8 mouse cellular contexts compared by ENCODE assay signal in the genomic region with DNA sequence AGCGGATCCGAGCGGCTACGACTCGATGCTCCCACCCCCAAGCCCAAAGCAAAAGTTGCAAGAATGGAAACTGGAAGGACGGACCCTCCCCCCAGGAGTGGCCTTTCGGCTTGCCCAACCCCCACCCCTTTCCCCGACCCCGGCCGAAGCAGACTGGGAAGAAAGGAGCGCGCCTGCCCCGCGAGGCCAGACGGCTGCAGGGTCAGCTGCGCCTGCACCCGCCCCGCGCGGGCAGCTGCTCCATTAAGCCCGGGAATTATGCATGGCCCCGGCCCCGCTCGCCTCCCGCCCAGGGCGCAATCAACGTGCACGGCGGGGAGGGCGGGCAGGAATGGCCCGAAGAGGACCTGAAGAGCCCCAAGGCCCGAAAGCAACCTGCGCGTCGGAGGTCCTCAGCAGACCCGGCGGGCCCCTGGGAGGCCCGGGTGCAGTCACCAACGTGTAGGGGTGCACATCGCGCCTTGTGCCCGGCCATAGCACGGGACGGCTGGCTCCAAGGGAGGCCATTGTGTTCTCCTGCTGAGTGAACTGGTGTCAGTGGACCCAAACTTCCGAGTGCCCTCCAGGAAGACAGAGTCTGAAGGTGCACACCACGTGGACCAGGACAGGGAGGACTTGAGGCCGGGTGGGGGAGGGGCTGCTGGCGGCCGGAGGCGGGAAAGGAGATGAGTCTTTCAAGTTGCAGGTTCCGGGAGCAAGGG. TPM values are rescaled to one million over a fixed set of nuclear protein-coding genes. Genes with fewer than 3 reads are reported as not detected.
DNase-seq lines count a peak whose midpoint lies in the region; ATAC-seq lines count a peak whose summit lies in the region.

No protein-coding gene starts in this region.

- DNase-seq in lung, postnatal 10 days, result no peak
- peak; percentile 87 for DNase-seq in forebrain, embryonic 10.5 days (ENCODE audit: extremely low spot score, low spot score)
- DNase-seq in kidney, adult 18-20 months, result peak; percentile 77
- DNase-seq in midbrain, embryonic 10.5 days (ENCODE audit: low spot score), result peak; percentile 92
- no peak for DNase-seq in B cell, adult 2 months
- no peak for DNase-seq in left cerebral cortex, postnatal 14 days (ENCODE audit: low spot score in 2 of 2)
- DNase-seq in gastrocnemius, adult 18-20 months (ENCODE audit: low spot score), result no peak

- H3K36me3 ChIP-seq in lung, embryonic 15.5 days, result no peaks in the 10 kb centered on the region
- peaks cover 7% of the 10 kb centered on the region; the same call in 1 of the 2 replicates for H3K36me3 ChIP-seq in forebrain, embryonic 10.5 days (replicated peaks)
- H3K36me3 ChIP-seq in midbrain, embryonic 10.5 days, result no peaks in the 10 kb centered on the region; the same call in 1 of the 2 replicates

- H3K27ac ChIP-seq in lung, embryonic 15.5 days, result peak overlapping the region; percentile 75
- peak overlapping the region; percentile 98 for H3K27ac ChIP-seq in forebrain, embryonic 10.5 days
- H3K27ac ChIP-seq in midbrain, embryonic 10.5 days (replicated peaks), result peak overlapping the region; percentile 96

- peak overlapping the region; percentile 46 for H3K4me3 ChIP-seq in lung, embryonic 15.5 days
- H3K4me3 ChIP-seq in forebrain, embryonic 10.5 days, result peak overlapping the region; percentile 53
- H3K4me3 ChIP-seq in midbrain, embryonic 10.5 days, result peak overlapping the region; percentile 51

- ATAC-seq in lung, embryonic 15.5 days (ENCODE audit: borderline replicate concordance, extremely low read depth, low FRiP score, low TSS enrichment), result peak; percentile 59; the same call in 1 of the 2 replicates

- H3K9me3 ChIP-seq in lung, embryonic 15.5 days, result no peaks in the 10 kb centered on the region
- no peaks in the 10 kb centered on the region for H3K9me3 ChIP-seq in forebrain, embryonic 10.5 days
- no peaks in the 10 kb centered on the region for H3K9me3 ChIP-seq in midbrain, embryonic 10.5 days (replicated peaks)

- H3K4me2 ChIP-seq in lung, embryonic 15.5 days, result peak overlapping the region; percentile 92

- intact Hi-C loops in left cerebral cortex, postnatal 14 days (cut with DNase I), result no loop called here

- peaks cover 30% of the 10 kb centered on the region; the same call in 1 of the 2 replicates for H3K27me3 ChIP-seq in lung, embryonic 15.5 days
- peaks cover 79% of the 10 kb centered on the region for H3K27me3 ChIP-seq in forebrain, embryonic 10.5 days (ENCODE audit: poor library complexity, severe bottlenecking)
- H3K27me3 ChIP-seq in midbrain, embryonic 10.5 days (ENCODE audit: low read depth, poor library complexity, severe bottlenecking), result peaks cover 82% of the 10 kb centered on the region

- H3K9ac ChIP-seq in lung, embryonic 15.5 days, result peak overlapping the region; percentile 47

- H3K4me1 ChIP-seq in lung, embryonic 15.5 days, result peaks cover 44% of the 10 kb centered on the region
- peaks cover 82% of the 10 kb centered on the region for H3K4me1 ChIP-seq in forebrain, embryonic 10.5 days
- H3K4me1 ChIP-seq in midbrain, embryonic 10.5 days, result peaks cover 73% of the 10 kb centered on the region

- WGBS in lung, embryonic 15.5 days, result under 1% methylated on average over 50 of the region's 51 CpGs
- under 1% methylated on average over 51 of the region's 51 CpGs for WGBS in forebrain, embryonic 10.5 days
- WGBS in midbrain, embryonic 10.5 days, result under 1% methylated on average over 51 of the region's 51 CpGs

RNA-seq across cellular contexts. Expression of gene Bcl11b, which starts 23.0 kb away (rescaled TPM):
- polyA plus RNA-seq in lung, embryonic 15.5 days (2015; fragmentation: Nextera tagmentation; extraction: Ambion mirVana), result 3.4 and 5.2 TPM in 2 replicates
- polyA plus RNA-seq in forebrain, embryonic 10.5 days (2016; fragmentation: Nextera tagmentation; extraction: Ambion mirVana), result 3.4 and 5.5 TPM in 2 replicates
- polyA plus RNA-seq in midbrain, embryonic 10.5 days (2016; fragmentation: Nextera tagmentation; extraction: Ambion mirVana), result 2.5 and 3.9 TPM in 2 replicates
- total RNA-seq in left cerebral cortex, postnatal 14 days (2021), result 10 to 100 TPM; 42.5 to 72.8 TPM
- not detected for total RNA-seq in gastrocnemius, adult 18-20 months (2021)

Comparison
In these comparisons a context has a peak if more than half of its experiments do, and no peak if none do; other contexts are left out.
1. DNase-seq: peak in forebrain, embryonic 10.5 days (single experiment), kidney, adult 18-20 months (single experiment) and midbrain, embryonic 10.5 days (single experiment); none in lung, postnatal 10 days (single experiment), B cell, adult 2 months (0 of 2), left cerebral cortex, postnatal 14 days (0 of 2) and gastrocnemius, adult 18-20 months (single experiment).
2. Peak in every context shown above with its lines, with median percentiles within 50 percentile points of each other: H3K27ac ChIP-seq and H3K4me3 ChIP-seq.